Mouse (Mus musculus) embryonic fibroblast, embryonic 13.5 days (primary cell): ENCODE measurements around the gene Rptor. TPM values are rescaled to one million over a fixed set of nuclear protein-coding genes. Genes with fewer than 3 reads are reported as not detected.

Source experiments
- H3K27ac ChIP-seq: 2 replicates; pipeline ENCODE4 v1.5.1; 2012; ENCODE audit warnings: low read length, control low read depth, inconsistent platforms; ENCODE audit not compliant: insufficient read depth
- H3K4me1 ChIP-seq: 2 replicates; pipeline ENCODE4 v1.6.1; 2011; ENCODE audit warnings: low read length; ENCODE audit not compliant: control insufficient read depth, insufficient read depth
- H3K4me3 ChIP-seq: 2 replicates; pipeline ENCODE4 v1.5.1; 2011; ENCODE audit warnings: mild to moderate bottlenecking, control low read depth, low read length; ENCODE audit not compliant: insufficient read depth
- CTCF ChIP-seq: IDR thresholded peaks from 2 replicates; pipeline ENCODE4 v1.5.1; 2011; ENCODE audit warnings: mild to moderate bottlenecking, control low read depth, low read length, moderate library complexity, borderline replicate concordance; ENCODE audit not compliant: insufficient read depth
- POLR2A ChIP-seq: IDR thresholded peaks from 2 replicates; pipeline ENCODE4 v1.6.1; 2011; ENCODE audit warnings: low read depth, mild to moderate bottlenecking, control low read depth, low read length, moderate library complexity
- polyA plus RNA-seq: library from polyadenylated mRNA; stranded (reverse); fragments of >200 nt; gene quantifications from 2 replicates; pipeline ENCODE4 v1.2.4, GENCODE M21; 2011; ENCODE audit warnings: low read depth; ENCODE audit not compliant: missing spikeins, insufficient read length

Gene Rptor
- polyA plus RNA-seq, 1 experiment = 31.7 TPM

DNA sequence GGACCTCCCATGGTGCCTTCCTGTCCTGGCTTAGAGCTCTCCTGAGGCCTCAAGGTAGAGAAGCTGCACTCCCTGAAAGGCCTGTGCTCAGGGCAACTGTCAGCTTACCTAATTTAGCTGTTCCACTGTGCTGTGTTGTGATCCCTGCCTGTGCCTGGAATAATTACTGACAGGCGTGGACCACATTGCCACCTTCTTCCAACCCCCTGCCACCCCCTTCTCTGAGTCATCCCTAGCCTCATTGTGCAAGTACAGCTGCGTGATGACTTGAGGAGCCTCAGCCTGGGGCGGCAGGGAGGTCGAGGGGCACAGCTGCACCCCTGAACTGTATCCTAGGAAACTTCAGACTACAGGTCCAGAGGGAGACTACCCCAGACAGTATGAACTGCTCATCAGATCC lies 345.6 kb downstream of the Rptor start:
- H3K27ac ChIP-seq = no peak overlapping the region
- H3K4me3 ChIP-seq = no peak overlapping the region
- TF ChIP-seq CTCF (no peak), POLR2A (no peak)
- peaks cover 23% of the 10 kb centered on the region for H3K4me1 ChIP-seq

DNA sequence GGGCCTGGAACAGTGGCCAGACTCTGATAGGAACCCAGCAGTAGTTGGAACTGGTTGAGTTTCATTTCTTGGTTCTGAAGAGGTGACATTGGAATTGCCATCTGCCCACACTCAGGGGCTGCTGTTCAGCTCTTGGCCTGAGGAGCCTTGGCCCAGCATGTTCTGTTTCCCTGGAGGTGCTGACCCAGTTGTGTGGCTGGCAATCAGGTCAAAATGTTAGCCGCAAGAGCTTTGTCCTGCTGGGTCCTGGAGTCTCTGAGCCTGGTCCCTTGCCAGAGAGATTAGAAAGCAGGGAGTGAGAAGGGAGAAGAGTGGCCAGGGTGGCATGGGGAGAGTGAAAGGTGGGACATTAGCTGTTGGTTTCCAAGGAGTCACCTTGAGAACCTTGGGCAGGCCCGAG lies 346.1 kb downstream of the Rptor start:
- H3K27ac ChIP-seq = no peak overlapping the region
- peaks cover 25% of the 10 kb centered on the region for H3K4me1 ChIP-seq
- H3K4me3 ChIP-seq = no peak overlapping the region
- no peak for TF ChIP-seq CTCF
- TF ChIP-seq POLR2A = no peak

Other genes with a start within 250 kb of the Rptor start
- gene Sgsh, start 247.4 kb upstream of the Rptor start, polyA plus RNA-seq = 16.1 and 17.3 TPM in 2 replicates
- 9.0 and 10.8 TPM in 2 replicates for gene Slc26a11, start 247.3 kb upstream of the Rptor start, polyA plus RNA-seq
- 48.6 and 61.2 TPM in 2 replicates for gene Rnf213, start 209.8 kb upstream of the Rptor start, polyA plus RNA-seq
- 9.7 and 15.2 TPM in 2 replicates for gene Endov, start 111.6 kb upstream of the Rptor start, polyA plus RNA-seq
- gene Nptx1, start 55.2 kb upstream of the Rptor start, polyA plus RNA-seq = 1.2 and 3.3 TPM in 2 replicates